Mouse (Mus musculus) frontal cortex, postnatal 25 days (tissue): ENCODE measurements at regions not wholly inside any gene's neighbourhood (a gene's known extent, or its start where the extent isn't known, plus 50 kb on each side); places are given as distances from the start of the nearest gene placed in this dataset.

Experiments used
- DNase-seq, 2 experiments: peaks; one replicate each; pipeline ENCODE4 v3.0.0; 2022; ENCODE audit warnings: low spot score in 2 of 2

DNA sequence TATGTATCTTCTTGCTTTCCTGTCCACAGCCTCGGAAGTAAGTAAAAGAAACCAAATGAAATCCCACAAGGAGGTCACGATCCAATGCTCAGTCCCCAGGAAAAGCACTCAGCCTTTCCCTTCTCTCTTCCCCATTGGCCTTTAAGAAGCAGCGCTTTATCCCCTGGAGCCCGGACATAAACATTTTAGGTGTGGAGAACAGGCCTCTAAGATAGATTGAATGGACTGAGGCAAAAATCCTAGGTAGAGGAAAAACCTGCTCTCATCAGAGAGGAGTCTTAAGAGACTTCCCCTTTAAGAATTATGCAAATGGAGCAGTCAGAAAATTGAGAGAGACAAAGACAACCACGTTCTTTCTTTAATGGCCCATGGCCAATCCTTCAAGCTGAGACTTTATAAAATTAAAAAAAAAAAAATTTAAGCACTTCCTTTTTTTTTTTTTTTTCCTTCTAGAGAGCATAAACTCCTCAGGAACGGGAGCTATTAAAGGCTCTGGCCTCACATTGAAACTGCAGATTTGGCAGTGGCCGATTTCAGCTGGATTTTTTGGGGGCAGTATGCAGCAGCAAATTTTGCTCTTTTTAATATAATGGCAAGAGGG is 1020.5 kb downstream of the 9330182O14Rik start:
- DNase-seq = no peak

DNA sequence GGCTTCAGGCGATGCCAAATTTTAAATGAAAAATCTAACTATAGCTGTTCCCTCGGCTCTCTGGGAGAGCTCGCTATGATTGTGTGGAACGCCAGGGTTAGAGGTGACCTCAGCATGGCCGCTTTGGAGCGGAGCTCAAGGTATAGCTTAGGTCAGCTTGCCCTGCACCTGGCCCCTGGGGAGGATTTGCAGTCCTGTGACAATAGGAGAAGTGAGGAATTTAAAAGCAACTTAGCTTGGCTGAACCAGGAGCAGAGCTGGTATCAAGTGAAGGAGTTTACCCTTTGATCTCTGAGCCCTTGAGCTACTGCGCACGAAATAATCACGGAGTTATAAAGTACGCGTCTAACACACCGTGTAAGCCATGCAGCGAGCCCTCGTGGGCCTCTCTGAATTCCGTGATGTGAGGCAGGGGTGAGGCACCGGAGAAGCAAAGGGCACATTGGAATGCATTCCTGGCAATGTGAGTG is 1021.0 kb downstream of the 9330182O14Rik start:
- DNase-seq = no peak

DNA sequence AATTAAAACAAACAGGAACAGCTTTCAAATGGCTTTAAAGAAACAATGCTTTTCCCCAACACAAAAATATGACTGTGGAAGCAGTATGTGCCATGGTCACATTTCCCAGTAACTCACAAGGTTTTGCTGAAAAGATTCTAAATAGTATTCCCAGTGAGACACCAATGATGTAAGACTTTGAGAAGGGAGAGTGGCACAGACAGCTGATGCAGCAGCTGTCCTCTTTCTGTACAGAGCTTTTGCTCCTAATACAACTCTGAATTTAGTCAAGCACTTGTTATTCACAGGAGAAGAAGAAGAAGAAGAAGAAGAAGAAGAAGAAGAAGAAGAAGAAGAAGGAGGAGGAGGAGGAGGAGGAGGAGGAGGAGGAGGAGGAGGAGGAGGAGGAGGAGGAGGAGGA is 1023.6 kb downstream of the 9330182O14Rik start:
- DNase-seq = no peak

DNA sequence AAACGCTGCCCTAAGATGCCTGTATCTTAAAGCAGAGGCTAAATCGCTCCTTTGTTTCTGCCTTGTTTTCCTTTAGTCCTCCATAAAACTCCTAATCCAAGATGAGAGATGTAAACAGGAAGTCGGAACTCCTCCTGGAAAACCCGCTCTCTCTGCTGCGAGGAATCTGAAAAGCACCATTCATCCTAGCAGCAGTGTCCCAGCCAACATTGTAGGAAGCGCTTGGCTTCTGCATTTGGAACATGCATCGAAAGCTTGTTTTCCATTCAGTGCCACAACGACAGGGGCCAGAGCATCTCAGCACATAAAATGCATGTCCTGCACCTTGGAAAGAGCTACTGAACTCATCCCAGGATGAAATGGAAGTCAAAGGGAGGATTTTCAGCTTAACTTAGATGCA is 1028.1 kb downstream of the 9330182O14Rik start:
- DNase-seq = no peak

DNA sequence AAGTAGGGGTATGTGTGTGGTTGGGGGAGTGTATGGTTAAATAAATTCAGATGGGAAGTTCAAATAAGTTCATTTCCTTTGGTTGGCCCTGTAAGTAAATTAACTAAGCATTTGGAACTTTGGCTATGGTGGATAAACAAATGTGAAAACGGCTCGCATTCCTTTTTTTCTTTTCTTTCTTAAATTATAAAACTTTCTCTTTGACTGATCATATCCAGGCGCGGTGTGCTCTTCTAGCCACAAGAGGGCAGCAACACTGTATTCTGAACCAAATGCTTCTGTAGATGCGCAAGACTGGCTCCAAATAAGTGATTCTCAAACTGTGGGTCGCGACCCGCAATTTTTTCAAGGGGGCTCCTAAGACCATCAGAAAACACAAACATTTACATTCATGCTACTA is 1028.6 kb downstream of the 9330182O14Rik start:
- peak in 1 of 2 experiments; percentile 27 for DNase-seq

DNA sequence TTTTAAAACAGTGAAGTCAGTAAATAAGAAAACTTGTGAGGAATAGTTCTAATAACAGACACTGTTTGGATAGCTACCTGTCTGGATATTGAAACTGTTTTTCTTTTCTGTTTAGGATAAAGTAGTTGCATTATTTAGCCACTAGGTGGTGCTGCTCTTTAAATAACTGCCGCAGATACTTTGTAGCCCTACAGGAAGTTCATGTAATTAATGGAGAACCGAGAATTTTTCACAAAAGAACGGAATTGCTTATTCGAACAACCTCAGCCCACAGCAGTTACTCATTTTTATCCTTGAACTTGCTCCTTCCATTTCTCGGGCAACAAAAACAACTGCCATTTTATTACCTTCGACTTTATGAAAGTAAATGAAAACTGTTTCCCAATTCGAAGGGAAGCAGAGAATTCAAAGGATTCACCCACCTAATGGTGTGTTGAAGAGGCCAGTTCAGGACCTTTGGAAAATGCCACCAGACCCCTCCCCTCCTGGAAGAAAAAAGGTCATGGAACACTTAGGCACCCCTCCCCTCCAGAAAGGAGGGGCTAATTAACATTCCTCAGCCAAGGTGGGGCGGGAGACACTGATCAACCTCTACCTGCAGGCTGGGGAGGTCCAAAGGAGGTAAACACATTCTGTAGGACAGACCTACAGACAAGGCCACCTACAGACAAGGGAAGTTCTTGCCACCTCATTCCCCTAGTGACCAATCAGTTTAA is 1029.6 kb downstream of the 9330182O14Rik start:
- DNase-seq = no peak

DNA sequence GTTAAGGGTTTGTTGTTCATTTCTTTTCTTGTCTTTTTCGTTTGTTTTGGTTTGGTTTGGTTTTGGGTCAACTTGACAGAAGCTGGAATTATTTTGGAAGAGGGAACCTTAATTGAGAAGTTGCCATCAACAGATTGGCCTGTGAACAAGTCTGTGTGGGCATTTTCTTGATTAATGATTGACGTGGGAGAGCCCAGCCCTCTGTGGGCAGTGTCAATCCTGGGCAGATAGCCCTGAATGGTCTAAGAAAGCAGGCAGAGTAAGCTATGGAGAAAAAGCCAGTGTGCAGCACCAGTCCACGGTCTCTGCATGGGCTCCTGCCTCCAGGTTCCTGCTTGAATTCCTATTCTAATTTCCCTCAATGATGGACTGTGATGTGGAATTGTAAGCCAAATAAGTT is 1031.4 kb downstream of the 9330182O14Rik start:
- DNase-seq = no peak

DNA sequence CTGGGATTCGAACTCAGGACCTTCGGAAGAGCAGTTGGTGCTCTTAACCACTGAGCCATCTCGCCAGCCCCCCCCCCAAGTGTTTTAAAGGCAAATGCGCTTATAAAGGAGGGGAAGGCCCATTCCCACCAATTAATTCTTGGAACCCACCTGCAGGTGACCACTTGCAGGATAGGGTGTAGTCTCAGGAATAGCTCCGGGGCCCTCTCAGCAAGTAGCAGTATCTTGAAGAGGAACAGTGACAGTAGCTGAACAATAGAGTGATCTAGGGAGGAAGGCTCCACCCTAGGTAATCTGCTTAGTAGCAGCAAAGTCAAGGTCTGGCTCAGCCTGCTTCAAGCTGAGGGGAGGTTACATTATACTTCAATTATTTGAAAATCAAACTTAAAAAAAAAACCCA is 1056.6 kb downstream of the 9330182O14Rik start:
- DNase-seq = no peak

DNA sequence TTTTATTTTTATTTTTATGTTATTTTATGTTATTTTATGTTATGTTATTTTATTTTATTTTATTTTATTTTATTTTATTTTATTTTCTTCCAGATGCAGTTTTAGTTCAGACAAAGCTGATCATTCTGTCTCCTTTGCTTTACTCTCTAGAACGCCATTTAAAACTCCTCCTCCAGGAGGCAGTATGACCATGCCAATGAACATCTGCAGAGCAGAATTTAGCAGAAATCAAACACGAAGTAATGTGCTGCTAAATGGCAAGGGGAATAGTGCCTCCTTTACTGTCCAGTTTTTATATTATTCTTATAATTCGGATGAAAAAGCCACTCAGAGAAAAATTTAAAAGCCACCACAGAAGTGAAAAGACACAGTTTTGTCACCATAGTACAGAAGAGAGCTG is 1059.1 kb downstream of the 9330182O14Rik start:
- peak; percentile 30 to 63 for DNase-seq

DNA sequence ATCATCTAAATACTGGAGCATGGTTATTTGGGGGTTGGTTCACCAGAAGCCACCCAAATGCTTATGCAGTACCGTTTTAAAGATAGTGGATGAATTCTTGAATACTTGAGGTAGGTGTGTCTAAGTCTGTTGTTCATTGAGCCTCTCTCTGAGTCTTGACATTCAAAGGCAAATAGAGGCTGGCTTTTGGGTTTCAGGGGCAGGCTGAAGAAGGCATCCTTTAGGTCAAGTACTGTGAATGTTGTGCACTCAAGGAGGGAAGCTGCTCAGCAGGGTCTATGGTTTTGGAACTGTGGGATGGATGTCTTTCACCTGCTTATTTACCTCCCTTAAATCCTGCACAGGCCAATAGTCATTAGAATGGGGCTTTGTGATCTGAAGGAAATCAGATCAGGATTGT is 1089.6 kb downstream of the 9330182O14Rik start:
- DNase-seq = no peak

DNA sequence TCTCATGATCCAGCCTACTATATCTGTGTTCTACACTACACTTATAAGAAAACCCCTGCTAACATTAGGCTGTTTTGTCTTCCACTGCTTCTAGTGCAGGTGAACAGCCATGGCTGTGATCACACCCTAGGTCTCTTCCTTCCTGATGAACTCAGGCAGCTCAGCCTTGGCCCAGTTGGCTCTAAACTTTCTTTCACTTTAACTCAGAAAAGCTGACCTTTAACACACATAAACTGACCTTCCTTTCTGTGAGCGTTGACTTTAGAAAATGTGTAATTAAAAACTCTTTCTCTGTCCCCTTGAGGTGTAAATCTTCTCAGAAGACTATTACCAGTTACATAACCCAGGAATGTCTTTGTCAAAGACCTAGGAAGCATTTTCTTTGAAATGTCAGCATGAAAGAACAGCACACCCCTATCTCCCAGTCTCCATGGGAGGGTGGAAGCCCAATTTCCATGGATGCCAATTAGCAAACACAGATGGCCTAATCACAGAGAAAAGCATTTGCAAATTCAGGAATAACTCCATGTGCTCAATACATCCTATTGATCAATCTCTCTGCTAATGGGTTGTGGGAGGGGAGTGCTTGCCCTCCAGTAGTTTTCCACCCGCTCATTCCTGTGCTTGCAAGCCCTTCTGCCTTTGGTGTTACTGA is 1098.4 kb downstream of the 9330182O14Rik start:
- DNase-seq = no peak
